Mouse (Mus musculus) forebrain, embryonic 14.5 days (tissue): ENCODE data around the gene Oas2. TPM values are rescaled to one million over a fixed set of nuclear protein-coding genes. Genes with fewer than 3 reads are reported as not detected.

Source experiments
- ATAC-seq: fragments of 200-750 bp; cut with Nextera tagmentation; 2 replicates; pipeline ENCODE4 v1.8.0; 2017; ENCODE audit warnings: mild to moderate bottlenecking, moderate library complexity
- DNase-seq: peaks from one replicate; pipeline ENCODE4 v3.0.0-alpha.2; 2015; ENCODE audit warnings: low spot score
- H3K27ac ChIP-seq: fragments of 300-500 bp; sonication (generic); 2 replicates; pipeline ENCODE4 v1.5.1; 2014; ENCODE audit warnings: low read depth, mild to moderate bottlenecking, control low read depth, low read length, moderate library complexity
- H3K27me3 ChIP-seq: fragments of 300-500 bp; sonication (generic); replicated peaks from 2 replicates; pipeline ENCODE4 v1.6.1; 2014; ENCODE audit warnings: low read length, control low read depth, mixed read lengths; ENCODE audit not compliant: control insufficient read depth, insufficient read depth
- H3K36me3 ChIP-seq: fragments of 300-500 bp; sonication (generic); 2 replicates; pipeline ENCODE4 v1.6.1; 2014; ENCODE audit warnings: low read length, control low read depth; ENCODE audit not compliant: control insufficient read depth, insufficient read depth
- H3K4me1 ChIP-seq: fragments of 300-500 bp; sonication (generic); 2 replicates; pipeline ENCODE4 v1.6.1; 2014; ENCODE audit warnings: antibody characterized with exemption, low read length, control low read depth; ENCODE audit not compliant: control insufficient read depth, insufficient read depth
- H3K4me2 ChIP-seq: fragments of 300-500 bp; sonication (generic); 2 replicates; pipeline ENCODE4 v1.6.1; 2014; ENCODE audit warnings: mild to moderate bottlenecking, control low read depth, low read length
- H3K4me3 ChIP-seq: fragments of 300-500 bp; sonication (generic); 2 replicates; pipeline ENCODE4 v1.5.1; 2014; ENCODE audit warnings: low read depth, low read length, control low read depth
- H3K9ac ChIP-seq: fragments of 300-500 bp; sonication (generic); 2 replicates; pipeline ENCODE4 v1.6.1; 2014; ENCODE audit warnings: mild to moderate bottlenecking, low read length, control low read depth, moderate library complexity
- H3K9me3 ChIP-seq: fragments of 300-500 bp; sonication (generic); replicated peaks from 2 replicates; pipeline ENCODE4 v1.6.1; 2016; ENCODE audit warnings: low read length, control low read depth, mixed read lengths; ENCODE audit not compliant: control insufficient read depth
- WGBS: fragments of 180-500 bp; shearing (Covaris S2); extraction: QIAGEN DNeasy Blood & Tissue Kit; methylation state at CpG from one replicate; pipeline ENCODE4 v1.1.7; 2014; 5-methylcytosine and 5-hydroxymethylcytosine counted together
- polyA plus RNA-seq: library from polyadenylated mRNA; unstranded; fragments of >200 nt; fragmentation: Nextera tagmentation; extraction: Ambion mirVana; gene quantifications from 2 replicates; pipeline ENCODE4 v1.2.1, GENCODE M21; 2014

Oas2 gene
- polyA plus RNA-seq, 1 experiment from 2014 or later = 0.42 TPM

- Histone ChIP-seq H3K27ac (peak overlapping the region; percentile 55; the same call in 1 of the 2 replicates), H3K9ac (peak overlapping the region; percentile 40; the same call in 1 of the 2 replicates), H3K4me2 (peak overlapping the region; percentile 51), H3K4me1 (peaks cover 31% of the 10 kb centered on the region), H3K36me3 (no peaks in the 10 kb centered on the region), H3K4me3 (0 out of 2 replicates have a peak overlapping the region, but pooled peaks have one; percentile 15), H3K27me3 (no peaks in the 10 kb centered on the region), H3K9me3 (no peaks in the 10 kb centered on the region)
- peak; percentile 65 for DNase-seq
- WGBS = 7% methylated on average over 16 of the region's 16 CpGs
- ATAC-seq = no peak
Measured at GRCm38 (mm10) chr5:120706541-120706940, 43.1 kb downstream of the Oas2 start.

GRCm38 (mm10) chr5:120704421-120704820, 45.2 kb downstream of the Oas2 start:
- H3K9ac ChIP-seq = no peak overlapping the region
- H3K27ac ChIP-seq = no peak overlapping the region
- no peak overlapping the region for H3K4me3 ChIP-seq
- 45% methylated on average over 6 of the region's 6 CpGs for WGBS
- H3K36me3 ChIP-seq = no peaks in the 10 kb centered on the region
- DNase-seq (no peak), ATAC-seq (no peak)
- H3K4me2 ChIP-seq = no peak overlapping the region
- H3K27me3 ChIP-seq = no peaks in the 10 kb centered on the region
- peaks cover 22% of the 10 kb centered on the region for H3K4me1 ChIP-seq
- H3K9me3 ChIP-seq = no peaks in the 10 kb centered on the region

DNA sequence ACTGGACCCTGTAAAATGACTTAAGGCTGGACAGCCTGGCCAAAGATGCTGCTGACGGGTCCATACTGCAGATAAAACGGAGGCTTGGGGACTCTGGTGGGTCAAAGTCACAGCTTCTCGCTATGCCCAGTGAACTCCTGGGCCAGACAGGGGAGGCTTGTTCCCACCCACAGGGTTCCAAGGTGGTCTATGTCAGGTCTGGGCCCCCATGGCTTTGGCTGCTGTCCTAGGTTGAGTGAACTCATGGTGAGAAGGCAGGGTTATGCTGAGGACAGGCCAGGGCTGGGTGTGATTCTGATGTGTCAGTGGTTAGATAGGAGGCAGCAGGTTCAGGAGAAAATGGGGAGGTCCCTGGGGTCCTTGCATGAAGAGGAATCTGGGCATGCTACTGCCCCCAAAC, 46.0 kb downstream of the Oas2 start:
- H3K36me3 ChIP-seq = no peaks in the 10 kb centered on the region
- H3K9ac ChIP-seq = no peak overlapping the region
- peaks cover 18% of the 10 kb centered on the region; the same call in 1 of the 2 replicates for H3K4me1 ChIP-seq
- H3K4me3 ChIP-seq = no peak overlapping the region
- no peaks in the 10 kb centered on the region for H3K9me3 ChIP-seq
- H3K4me2 ChIP-seq = no peak overlapping the region
- no peak overlapping the region for H3K27ac ChIP-seq
- ATAC-seq (no peak), DNase-seq (no peak)
- no peaks in the 10 kb centered on the region for H3K27me3 ChIP-seq
- 71% methylated on average over 3 of the region's 3 CpGs for WGBS

- Histone ChIP-seq H3K9me3 (no peaks in the 10 kb centered on the region), H3K4me2 (no peak overlapping the region), H3K27me3 (no peaks in the 10 kb centered on the region), H3K36me3 (no peaks in the 10 kb centered on the region), H3K4me1 (peaks cover 17% of the 10 kb centered on the region; the same call in 1 of the 2 replicates), H3K9ac (no peak overlapping the region), H3K27ac (peak overlapping the region; percentile 1; the same call in 1 of the 2 replicates), H3K4me3 (no peak overlapping the region)
- DNase-seq (no peak), ATAC-seq (no peak)
- 79% methylated on average over 2 of the region's 2 CpGs for WGBS
Measured at GRCm38 (mm10) chr5:120702969-120703368, 46.7 kb downstream of the Oas2 start.

GRCm38 (mm10) chr5:120702421-120702820, 47.2 kb downstream of the Oas2 start:
- Histone ChIP-seq H3K27me3 (no peaks in the 10 kb centered on the region), H3K36me3 (no peaks in the 10 kb centered on the region), H3K9ac (no peak overlapping the region), H3K9me3 (no peaks in the 10 kb centered on the region), H3K4me1 (peaks cover 17% of the 10 kb centered on the region; the same call in 1 of the 2 replicates), H3K4me3 (no peak overlapping the region), H3K4me2 (no peak overlapping the region), H3K27ac (no peak overlapping the region)
- WGBS = 71% methylated on average over 4 of the region's 4 CpGs
- ATAC-seq = no peak
- no peak for DNase-seq

DNA sequence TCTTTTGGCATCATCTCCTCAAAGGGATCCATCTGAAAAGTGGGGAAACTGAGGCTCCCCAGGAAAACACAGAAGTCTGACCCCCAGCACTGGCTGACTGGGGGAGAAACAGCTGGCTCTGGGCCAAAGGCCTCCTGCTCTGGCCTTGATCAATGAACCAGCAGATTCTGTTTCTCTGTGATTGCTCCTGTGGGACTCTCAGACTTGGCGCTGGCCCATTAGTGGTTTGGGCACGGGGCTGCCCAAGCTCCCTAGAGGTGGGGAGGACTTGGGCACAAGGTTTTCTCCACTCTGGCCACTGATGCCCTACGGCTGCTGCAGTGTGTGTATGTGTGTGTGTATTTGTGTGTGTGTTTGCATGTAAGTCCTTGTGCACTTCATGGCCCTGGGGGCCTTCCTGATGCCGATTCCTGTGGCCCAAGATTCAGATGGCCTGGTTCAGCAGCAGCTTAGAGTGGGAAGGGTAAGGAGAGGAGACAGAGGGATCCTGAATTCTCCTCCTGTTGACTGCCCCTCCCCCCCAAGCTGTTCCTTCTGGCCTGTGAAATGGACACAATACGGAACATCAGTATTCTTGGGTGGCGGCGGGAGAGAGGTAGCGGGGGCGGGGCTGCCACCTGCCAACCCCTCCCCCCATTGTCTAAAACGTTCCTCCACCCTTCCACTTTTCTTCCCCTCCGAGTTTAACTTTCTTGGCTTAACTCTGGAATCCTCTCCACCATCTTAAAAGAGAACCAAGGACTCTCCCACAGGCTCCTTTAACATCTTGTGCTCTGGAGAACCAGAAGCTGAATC, 48.5 kb downstream of the Oas2 start:
- no peaks in the 10 kb centered on the region for H3K9me3 ChIP-seq
- no peaks in the 10 kb centered on the region for H3K36me3 ChIP-seq
- no peak overlapping the region for H3K27ac ChIP-seq
- H3K27me3 ChIP-seq = peaks cover 3% of the 10 kb centered on the region
- no peak overlapping the region for H3K4me3 ChIP-seq
- no peak overlapping the region for H3K9ac ChIP-seq
- H3K4me2 ChIP-seq = no peak overlapping the region
- DNase-seq = no peak
- WGBS = 58% methylated on average over 11 of the region's 11 CpGs
- peaks cover 8% of the 10 kb centered on the region; the same call in 1 of the 2 replicates for H3K4me1 ChIP-seq
- no peak for ATAC-seq

DNA sequence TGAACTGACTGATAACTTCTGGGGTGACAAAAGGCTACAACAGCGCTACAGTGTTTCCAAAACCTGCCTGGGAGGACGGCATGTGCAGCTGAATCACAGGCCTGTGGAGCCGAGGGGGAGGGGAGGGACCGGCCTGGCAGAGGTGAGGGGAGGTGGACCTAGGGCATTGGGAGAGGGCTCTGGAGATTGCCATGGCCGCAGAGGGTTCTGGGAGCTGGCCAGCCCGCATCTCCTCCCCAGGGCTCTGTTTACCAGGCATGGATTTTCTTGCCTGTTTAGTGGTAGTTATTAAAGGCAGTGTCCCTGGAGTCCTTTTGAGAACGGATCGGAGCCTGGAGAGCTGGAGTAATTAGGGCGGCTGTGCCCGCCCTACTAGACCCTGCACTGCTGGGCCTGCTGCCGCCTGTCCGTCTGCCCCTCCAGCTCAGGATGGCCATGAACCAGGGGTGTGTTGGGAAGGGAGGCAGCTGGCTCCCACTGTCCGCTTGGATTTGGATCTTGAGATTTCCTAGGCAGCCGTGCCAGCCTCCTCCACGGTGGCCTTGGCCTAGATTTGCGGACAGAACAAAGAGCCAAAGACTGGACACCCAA, 50.8 kb downstream of the Oas2 start:
- DNase-seq (no peak), ATAC-seq (no peak)
- Histone ChIP-seq H3K9ac (no peak overlapping the region), H3K27me3 (peaks cover 26% of the 10 kb centered on the region), H3K4me1 (peaks cover 3% of the 10 kb centered on the region), H3K4me3 (no peak overlapping the region), H3K4me2 (no peak overlapping the region), H3K36me3 (peaks cover 8% of the 10 kb centered on the region), H3K9me3 (no peaks in the 10 kb centered on the region), H3K27ac (0 out of 2 replicates have a peak overlapping the region, but pooled peaks have one; percentile 16)
- 26% methylated on average over 16 of the region's 16 CpGs for WGBS

DNA sequence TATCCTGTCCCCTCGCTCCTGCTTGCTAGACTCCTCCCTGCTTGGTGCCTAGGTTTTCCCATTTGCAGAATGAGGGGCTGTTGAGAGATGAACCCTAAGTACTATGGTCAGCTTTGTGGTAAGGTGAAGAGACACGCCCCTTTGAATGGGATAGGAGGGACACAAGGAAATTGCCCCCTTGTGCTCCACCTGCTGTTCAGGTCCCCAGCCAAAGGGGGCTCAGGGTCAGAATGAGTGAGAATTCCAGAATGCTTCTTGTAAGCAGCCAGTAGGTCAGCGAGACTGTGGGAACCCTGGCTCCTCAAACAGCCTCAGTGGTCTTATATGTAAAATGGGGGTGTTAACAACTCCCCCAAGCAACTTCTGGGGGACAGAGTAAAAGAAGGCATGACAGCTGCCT, 51.5 kb downstream of the Oas2 start:
- Histone ChIP-seq H3K27ac (no peak overlapping the region), H3K27me3 (peaks cover 30% of the 10 kb centered on the region), H3K4me3 (no peak overlapping the region), H3K4me2 (no peak overlapping the region), H3K9me3 (no peaks in the 10 kb centered on the region), H3K9ac (no peak overlapping the region), H3K4me1 (peaks cover 3% of the 10 kb centered on the region), H3K36me3 (peaks cover 10% of the 10 kb centered on the region)
- no peak for DNase-seq
- ATAC-seq = no peak
- WGBS = 61% methylated on average over 3 of the region's 3 CpGs

DNA sequence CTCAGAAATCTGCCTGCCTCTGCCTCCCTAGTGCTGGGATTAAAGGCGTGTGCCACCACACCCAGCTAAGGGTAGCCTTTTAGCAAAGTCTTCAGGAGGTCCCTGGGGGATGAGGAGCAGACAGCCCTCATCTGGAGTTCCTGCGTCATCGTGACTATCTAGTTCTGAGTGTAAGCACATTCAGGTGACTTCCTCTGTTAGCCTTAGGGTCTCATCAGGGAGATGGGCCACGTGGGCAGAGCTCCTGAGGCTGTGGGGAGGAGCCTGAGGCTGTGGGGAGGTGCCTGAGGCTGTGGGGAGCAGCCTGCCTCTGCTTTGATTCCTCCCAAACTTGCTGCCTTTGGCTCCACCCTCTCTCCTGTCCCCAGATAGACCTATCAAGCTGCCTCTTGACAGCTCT, 52.8 kb downstream of the Oas2 start:
- no peaks in the 10 kb centered on the region for H3K9me3 ChIP-seq
- no peak for ATAC-seq
- H3K4me3 ChIP-seq = no peak overlapping the region
- H3K9ac ChIP-seq = no peak overlapping the region
- 68% methylated on average over 4 of the region's 4 CpGs for WGBS
- H3K27ac ChIP-seq = no peak overlapping the region
- no peak overlapping the region for H3K4me2 ChIP-seq
- DNase-seq = no peak
- H3K36me3 ChIP-seq = peaks cover 15% of the 10 kb centered on the region
- H3K4me1 ChIP-seq = peaks cover 3% of the 10 kb centered on the region
- peaks cover 30% of the 10 kb centered on the region for H3K27me3 ChIP-seq
